In genomic region chr7:25278341-25279075, GRCm38 (mm10) we compare ENCODE assay signal across 8 mouse cellular contexts. TPM values are rescaled to one million over a fixed set of nuclear protein-coding genes. Genes with fewer than 3 reads are reported as not detected.
DNase-seq lines count a peak whose midpoint lies in the region; ATAC-seq and TF ChIP-seq lines count a peak whose summit lies in the region.

No protein-coding gene starts in this region.

- no peaks in the 10 kb centered on the region for H3K27me3 ChIP-seq in embryonic facial prominence, embryonic 11.5 days (ENCODE audit: control insufficient read depth, insufficient read depth, low read length)
- no peaks in the 10 kb centered on the region for H3K27me3 ChIP-seq in limb, embryonic 12.5 days
- no peaks in the 10 kb centered on the region for H3K27me3 ChIP-seq in midbrain, embryonic 13.5 days
- no peaks in the 10 kb centered on the region for H3K27me3 ChIP-seq in small intestine, adult 2 months (ENCODE audit: control insufficient read depth, insufficient read depth, low read length)

- peak; percentile 68 to 77 for DNase-seq in urinary bladder, adult 18-20 months (ENCODE audit: low spot score in 2 of 2)
- DNase-seq in urinary bladder, postnatal 10 days (ENCODE audit: low spot score), result no peak
- DNase-seq in embryonic facial prominence, embryonic 11.5 days (ENCODE audit: low spot score), result peak; percentile 88
- peak; percentile 85 for DNase-seq in heart, adult 8-10 months (ENCODE audit: low spot score)
- DNase-seq in kidney, adult 8-10 months, result peak; percentile 81 to 86

- H3K36me3 ChIP-seq in embryonic facial prominence, embryonic 11.5 days (replicated peaks; ENCODE audit: control insufficient read depth, insufficient read depth, low read depth, low read length), result no peaks in the 10 kb centered on the region
- H3K36me3 ChIP-seq in limb, embryonic 12.5 days, result peaks cover 11% of the 10 kb centered on the region
- H3K36me3 ChIP-seq in midbrain, embryonic 13.5 days, result peaks cover 15% of the 10 kb centered on the region
- no peaks in the 10 kb centered on the region for H3K36me3 ChIP-seq in small intestine, adult 2 months (ENCODE audit: control insufficient read depth, insufficient read depth, low read length)

- no peak for TF ChIP-seq POLR2A in small intestine, adult 2 months (IDR thresholded peaks at IDR 0.05; ENCODE audit: low read depth, low read length)

- 0% methylated on average over 49 of the region's 60 CpGs for WGBS in embryonic facial prominence, embryonic 11.5 days
- WGBS in limb, embryonic 12.5 days, result under 1% methylated on average over 58 of the region's 60 CpGs
- WGBS in midbrain, embryonic 13.5 days, result under 1% methylated on average over 57 of the region's 60 CpGs
- under 1% methylated on average over 58 of the region's 60 CpGs for WGBS in small intestine, adult 2 months

- ATAC-seq in embryonic facial prominence, embryonic 11.5 days (replicated peaks; ENCODE audit: insufficient number of reproducible peaks, low FRiP score, low TSS enrichment, low read depth), result peak; percentile 40
- 0 out of 2 replicates have a peak, but pooled peaks have one; percentile 13 for ATAC-seq in limb, embryonic 12.5 days (ENCODE audit: insufficient number of reproducible peaks, insufficient read depth, low FRiP score, low TSS enrichment, low read depth)
- ATAC-seq in midbrain, embryonic 13.5 days, result peak; percentile 57

- peak overlapping the region; percentile 97 for H3K27ac ChIP-seq in embryonic facial prominence, embryonic 11.5 days (replicated peaks; ENCODE audit: low read depth, low read length)
- peak overlapping the region; percentile 100 for H3K27ac ChIP-seq in limb, embryonic 12.5 days
- H3K27ac ChIP-seq in midbrain, embryonic 13.5 days, result peak overlapping the region; percentile 100
- peak overlapping the region; percentile 85 for H3K27ac ChIP-seq in small intestine, adult 2 months (ENCODE audit: insufficient read depth, low read depth, low read length)

- H3K9ac ChIP-seq in embryonic facial prominence, embryonic 11.5 days (replicated peaks; ENCODE audit: low read length), result peak overlapping the region; percentile 83
- peak overlapping the region; percentile 82 for H3K9ac ChIP-seq in limb, embryonic 12.5 days (replicated peaks)
- peak overlapping the region; percentile 85 for H3K9ac ChIP-seq in midbrain, embryonic 13.5 days (replicated peaks)

- peaks cover 13% of the 10 kb centered on the region for H3K4me1 ChIP-seq in embryonic facial prominence, embryonic 11.5 days (ENCODE audit: control insufficient read depth, insufficient read depth, low read length)
- H3K4me1 ChIP-seq in limb, embryonic 12.5 days (replicated peaks), result peaks cover 68% of the 10 kb centered on the region
- H3K4me1 ChIP-seq in midbrain, embryonic 13.5 days (replicated peaks), result peaks cover 76% of the 10 kb centered on the region
- peaks cover 45% of the 10 kb centered on the region for H3K4me1 ChIP-seq in small intestine, adult 2 months (ENCODE audit: control insufficient read depth, insufficient read depth, insufficient read length, low read length)

- H3K4me3 ChIP-seq in embryonic facial prominence, embryonic 11.5 days (ENCODE audit: low read depth, low read length), result peak overlapping the region; percentile 55
- peak overlapping the region; percentile 78 for H3K4me3 ChIP-seq in limb, embryonic 12.5 days (replicated peaks)
- H3K4me3 ChIP-seq in midbrain, embryonic 13.5 days (replicated peaks), result peak overlapping the region; percentile 67
- peak overlapping the region; percentile 81 for H3K4me3 ChIP-seq in small intestine, adult 2 months (ENCODE audit: low read depth, low read length)

- H3K9me3 ChIP-seq in embryonic facial prominence, embryonic 11.5 days (replicated peaks; ENCODE audit: control insufficient read depth, low read length), result no peaks in the 10 kb centered on the region
- no peaks in the 10 kb centered on the region for H3K9me3 ChIP-seq in limb, embryonic 12.5 days
- H3K9me3 ChIP-seq in midbrain, embryonic 13.5 days, result no peaks in the 10 kb centered on the region

- TF ChIP-seq CTCF in small intestine, adult 2 months (IDR thresholded peaks at IDR 0.05; ENCODE audit: extremely low read depth, insufficient read length, insufficient replicate concordance, low read depth, low read length), result peak; percentile 34; the same call in 1 of the 2 replicates

- peak overlapping the region; percentile 97 for H3K4me2 ChIP-seq in embryonic facial prominence, embryonic 11.5 days (ENCODE audit: low read depth, low read length)
- H3K4me2 ChIP-seq in limb, embryonic 12.5 days, result peak overlapping the region; percentile 98
- peak overlapping the region; percentile 80 for H3K4me2 ChIP-seq in midbrain, embryonic 13.5 days (replicated peaks)

RNA-seq across cellular contexts. Expression of gene Cic, which starts 11.0 kb away (rescaled TPM):
- 26.6 and 27.0 TPM in 2 replicates for polyA plus RNA-seq in embryonic facial prominence, embryonic 11.5 days (2014; fragmentation: Nextera tagmentation; extraction: Ambion mirVana)
- 10 to 100 TPM; 52.0 to 71.5 (median 59.6) TPM for total RNA-seq in heart, adult 8-10 months (2022)
- 34.9 and 38.7 TPM in 2 replicates for polyA plus RNA-seq in limb, embryonic 12.5 days (2016; fragmentation: Nextera tagmentation; extraction: Ambion mirVana)
- polyA plus RNA-seq in midbrain, embryonic 13.5 days (2015; fragmentation: Nextera tagmentation; extraction: Ambion mirVana), result 37.6 and 44.2 TPM in 2 replicates
- 35.6 and 65.6 TPM in 2 replicates for polyA plus RNA-seq in small intestine, adult 2 months (2012; rRNA removed)

RNA-seq across cellular contexts. Expression of gene Pafah1b3, which starts 19.3 kb away (rescaled TPM):
- 287 and 312 TPM in 2 replicates for polyA plus RNA-seq in embryonic facial prominence, embryonic 11.5 days (2014; fragmentation: Nextera tagmentation; extraction: Ambion mirVana)
- total RNA-seq in heart, adult 8-10 months (2022), result 1 to 10 TPM; 3.9 to 4.6 (median 3.9) TPM
- polyA plus RNA-seq in limb, embryonic 12.5 days (2016; fragmentation: Nextera tagmentation; extraction: Ambion mirVana), result 288 and 295 TPM in 2 replicates
- 665 and 668 TPM in 2 replicates for polyA plus RNA-seq in midbrain, embryonic 13.5 days (2015; fragmentation: Nextera tagmentation; extraction: Ambion mirVana)
- 87.2 and 184 TPM in 2 replicates for polyA plus RNA-seq in small intestine, adult 2 months (2012; rRNA removed)

RNA-seq across cellular contexts. Expression of gene Prr19, which starts 22.7 kb away (rescaled TPM):
- 1.6 TPM in 2 replicates for polyA plus RNA-seq in embryonic facial prominence, embryonic 11.5 days (2014; fragmentation: Nextera tagmentation; extraction: Ambion mirVana)
- not detected for total RNA-seq in heart, adult 8-10 months (2022)
- 0.66 and 0.86 TPM in 2 replicates for polyA plus RNA-seq in limb, embryonic 12.5 days (2016; fragmentation: Nextera tagmentation; extraction: Ambion mirVana)
- polyA plus RNA-seq in midbrain, embryonic 13.5 days (2015; fragmentation: Nextera tagmentation; extraction: Ambion mirVana), result 2.1 and 3.1 TPM in 2 replicates
- polyA plus RNA-seq in small intestine, adult 2 months (2012; rRNA removed), result 0.15 TPM in 1 of 2 replicates, not detected in the other

RNA-seq across cellular contexts. Expression of gene Tmem145, which starts 27.4 kb away (rescaled TPM):
- 0.91 and 1.3 TPM in 2 replicates for polyA plus RNA-seq in embryonic facial prominence, embryonic 11.5 days (2014; fragmentation: Nextera tagmentation; extraction: Ambion mirVana)
- under 1 TPM in 1 of 4 experiments, not detected in 3; 0.14 TPM for total RNA-seq in heart, adult 8-10 months (2022)
- 1.1 and 1.3 TPM in 2 replicates for polyA plus RNA-seq in limb, embryonic 12.5 days (2016; fragmentation: Nextera tagmentation; extraction: Ambion mirVana)
- polyA plus RNA-seq in midbrain, embryonic 13.5 days (2015; fragmentation: Nextera tagmentation; extraction: Ambion mirVana), result 41.1 and 47.1 TPM in 2 replicates
- polyA plus RNA-seq in small intestine, adult 2 months (2012; rRNA removed), result 0.19 and 0.35 TPM in 2 replicates

RNA-seq across cellular contexts. Expression of gene Erf, which starts 27.9 kb away (rescaled TPM):
- polyA plus RNA-seq in embryonic facial prominence, embryonic 11.5 days (2014; fragmentation: Nextera tagmentation; extraction: Ambion mirVana), result 19.4 and 22.6 TPM in 2 replicates
- 10 to 100 TPM; 17.2 to 22.5 (median 21.2) TPM for total RNA-seq in heart, adult 8-10 months (2022)
- polyA plus RNA-seq in limb, embryonic 12.5 days (2016; fragmentation: Nextera tagmentation; extraction: Ambion mirVana), result 22.3 and 24.3 TPM in 2 replicates
- 4.4 and 5.7 TPM in 2 replicates for polyA plus RNA-seq in midbrain, embryonic 13.5 days (2015; fragmentation: Nextera tagmentation; extraction: Ambion mirVana)
- 15.8 and 37.1 TPM in 2 replicates for polyA plus RNA-seq in small intestine, adult 2 months (2012; rRNA removed)
